Comparison of ENCODE assay signal across 8 mouse cellular contexts in genomic region chr7:29281201-29282073, GRCm38 (mm10). TPM values are rescaled to one million over a fixed set of nuclear protein-coding genes. Genes with fewer than 3 reads are reported as not detected.
DNase-seq lines count a peak whose midpoint lies in the region; ATAC-seq and TF ChIP-seq lines count a peak whose summit lies in the region.

Gene Spint2 (minus strand): TSS chr7:29281912.

- peaks cover 7% of the 10 kb centered on the region; the same call in 1 of the 2 replicates for H3K27me3 ChIP-seq in E14TG2a.4 (ENCODE audit: insufficient read depth, low read length)
- H3K27me3 ChIP-seq in embryonic facial prominence, embryonic 14.5 days (replicated peaks; ENCODE audit: control insufficient read depth, insufficient read depth, low read length) = peaks cover 26% of the 10 kb centered on the region
- peaks cover 58% of the 10 kb centered on the region for H3K27me3 ChIP-seq in hindbrain, embryonic 10.5 days (ENCODE audit: insufficient read depth, poor library complexity, severe bottlenecking)

- H3K4me3 ChIP-seq in E14TG2a.4 (replicated peaks; ENCODE audit: low read length) = peak within 1 kb of the TSS; percentile 92
- peak within 1 kb of the TSS; percentile 61 for H3K4me3 ChIP-seq in embryonic facial prominence, embryonic 14.5 days (ENCODE audit: low read depth, low read length)
- peak within 1 kb of the TSS; percentile 73 for H3K4me3 ChIP-seq in hindbrain, embryonic 10.5 days

- peak within 1 kb of the TSS; percentile 16 for H3K27ac ChIP-seq in embryonic facial prominence, embryonic 14.5 days (replicated peaks; ENCODE audit: low read depth, low read length)
- peak within 1 kb of the TSS; percentile 85 for H3K27ac ChIP-seq in hindbrain, embryonic 10.5 days

- no peak for TF ChIP-seq CTCF in E14TG2a.4 (conservative IDR thresholded peaks at IDR 0.05; ENCODE audit: low read length)

- no peaks in the 10 kb centered on the region for H3K9me3 ChIP-seq in E14TG2a.4 (ENCODE audit: low read length)
- H3K9me3 ChIP-seq in embryonic facial prominence, embryonic 14.5 days (ENCODE audit: control insufficient read depth, low read length) = no peaks in the 10 kb centered on the region
- H3K9me3 ChIP-seq in hindbrain, embryonic 10.5 days = no peaks in the 10 kb centered on the region

- under 1% methylated on average over 50 of the region's 80 CpGs for WGBS in embryonic facial prominence, embryonic 14.5 days
- WGBS in hindbrain, embryonic 10.5 days = under 1% methylated on average over 80 of the region's 80 CpGs

- peak; percentile 43 for ATAC-seq in activated CD4-positive, CD25-positive, alpha-beta regulatory T cell, adult 4 months
- peak; percentile 90 for ATAC-seq in embryonic facial prominence, embryonic 14.5 days (ENCODE audit: low read depth)

- peak within 1 kb of the TSS; percentile 63 for H3K9ac ChIP-seq in embryonic facial prominence, embryonic 14.5 days (ENCODE audit: low read depth, low read length)

- peak within 1 kb of the TSS; percentile 92 for H3K4me2 ChIP-seq in embryonic facial prominence, embryonic 14.5 days (ENCODE audit: low read depth, low read length)

- DNase-seq in embryonic facial prominence, embryonic 14.5 days (ENCODE audit: low spot score) = peak; percentile 71
- DNase-seq in hindbrain, embryonic 10.5 days (ENCODE audit: low spot score) = peak; percentile 65
- no peak for DNase-seq in layer of hippocampus, postnatal 14 days (ENCODE audit: low spot score in 2 of 2)
- DNase-seq in lung, postnatal 25 days (ENCODE audit: low spot score) = peak; percentile 91
- DNase-seq in retina, postnatal 1 day = peak; percentile 80
- peak; percentile 91 for DNase-seq in yolk sac, embryonic 10.5 days (ENCODE audit: low spot score)

- peaks cover 67% of the 10 kb centered on the region for H3K4me1 ChIP-seq in E14TG2a.4 (replicated peaks; ENCODE audit: low read depth, low read length)
- H3K4me1 ChIP-seq in embryonic facial prominence, embryonic 14.5 days (ENCODE audit: control insufficient read depth, insufficient read depth, low read length) = peaks cover 13% of the 10 kb centered on the region; the same call in 1 of the 2 replicates
- peaks cover 20% of the 10 kb centered on the region for H3K4me1 ChIP-seq in hindbrain, embryonic 10.5 days (replicated peaks)

- H3K36me3 ChIP-seq in E14TG2a.4 (ENCODE audit: insufficient read depth, low read length) = peaks cover 31% of the 10 kb centered on the region
- no peaks in the 10 kb centered on the region for H3K36me3 ChIP-seq in embryonic facial prominence, embryonic 14.5 days (ENCODE audit: control insufficient read depth, insufficient read depth, low read length)
- no peaks in the 10 kb centered on the region for H3K36me3 ChIP-seq in hindbrain, embryonic 10.5 days

RNA-seq across cellular contexts. Expression of gene Spint2, which starts in this region (rescaled TPM):
- 10 to 100 TPM; 66.6 to 70.2 TPM for polyA plus RNA-seq in activated CD4-positive, CD25-positive, alpha-beta regulatory T cell, adult 4 months (2017; shearing (Covaris generic))
- polyA plus RNA-seq in embryonic facial prominence, embryonic 14.5 days (2014; fragmentation: Nextera tagmentation; extraction: Ambion mirVana) = 116 and 120 TPM in 2 replicates
- 43.7 and 65.7 TPM in 2 replicates for polyA plus RNA-seq in hindbrain, embryonic 10.5 days (2016; fragmentation: Nextera tagmentation; extraction: Ambion mirVana)
- total RNA-seq in layer of hippocampus, postnatal 14 days (2021) = 10 to 100 TPM; 16.0 to 27.0 TPM

Comparison
In these comparisons a context has a peak if more than half of its experiments do, and no peak if none do; other contexts are left out.
1. DNase-seq: peak in embryonic facial prominence, embryonic 14.5 days (single experiment), hindbrain, embryonic 10.5 days (single experiment), lung, postnatal 25 days (single experiment), retina, postnatal 1 day (single experiment) and yolk sac, embryonic 10.5 days (single experiment); none in layer of hippocampus, postnatal 14 days (0 of 2).
2. Peak in every context shown above with its lines, with median percentiles within 50 percentile points of each other: H3K4me3 ChIP-seq.